Comparison of ENCODE assay signal across 8 mouse cellular contexts in genomic region chr19:23143541-23143940, GRCm38 (mm10). TPM values are rescaled to one million over a fixed set of nuclear protein-coding genes. Genes with fewer than 3 reads are reported as not detected.
DNase-seq lines count a peak whose midpoint lies in the region; ATAC-seq and TF ChIP-seq lines count a peak whose summit lies in the region.
"Had no signal": no experiment of that assay in that cellular context is flagged by ENCODE, and none has a peak within 500 bp of the region (broad histone marks: within the 10 kb centered on the region; RNA-seq: fewer than 3 reads in every experiment).

No protein-coding gene starts in this region.

- H3K36me3 ChIP-seq in kidney, embryonic 14.5 days (ENCODE audit: control insufficient read depth, insufficient read depth, low read length), result no peaks in the 10 kb centered on the region
- H3K36me3 ChIP-seq in G1E (replicated peaks), result peaks cover 43% of the 10 kb centered on the region
- H3K36me3 ChIP-seq in thymus, adult 2 months (ENCODE audit: control insufficient read depth, insufficient read depth, low read length), result no peaks in the 10 kb centered on the region

- no peaks in the 10 kb centered on the region for H3K9me3 ChIP-seq in kidney, embryonic 14.5 days (ENCODE audit: control insufficient read depth, low read length)
- H3K9me3 ChIP-seq in G1E (replicated peaks), result no peaks in the 10 kb centered on the region
- H3K9me3 ChIP-seq: forebrain, embryonic 13.5 days had no signal

- no peak overlapping the region for H3K9ac ChIP-seq in kidney, embryonic 14.5 days (ENCODE audit: low read depth, low read length)
- H3K9ac ChIP-seq: forebrain, embryonic 13.5 days had no signal

- peak; percentile 59 for TF ChIP-seq POLR2A in cortical plate, adult 2 months (IDR thresholded peaks at IDR 0.05; ENCODE audit: extremely low read depth, insufficient read depth, low read length)
- TF ChIP-seq POLR2A in thymus, adult 2 months (IDR thresholded peaks at IDR 0.05; ENCODE audit: control insufficient read depth, extremely low read depth, insufficient read depth, low read length, poor library complexity), result no peak

- H3K27ac ChIP-seq in kidney, embryonic 14.5 days (ENCODE audit: low read depth, low read length), result no peak overlapping the region
- H3K27ac ChIP-seq in cortical plate, adult 2 months (ENCODE audit: insufficient read depth, low read length), result peak overlapping the region; percentile 6
- no peak overlapping the region for H3K27ac ChIP-seq in thymus, adult 2 months (ENCODE audit: control insufficient read depth, insufficient read depth, low read length)
- H3K27ac ChIP-seq: forebrain, embryonic 13.5 days had no signal

- no peak for ATAC-seq in kidney, embryonic 14.5 days (ENCODE audit: low FRiP score, low TSS enrichment)
- no peak for ATAC-seq in G1E (ENCODE audit: extremely low read depth, insufficient number of reproducible peaks, low FRiP score, poor library complexity, severe bottlenecking)
- ATAC-seq: forebrain, embryonic 13.5 days had no signal

- DNase-seq in kidney, adult 11 months, result peak; percentile 83
- DNase-seq in G1E (ENCODE audit: low spot score), result no peak
- DNase-seq in kidney, postnatal 25 days, result peak; percentile 73 to 90
- no peak for DNase-seq in embryo, embryonic 10.5 days (ENCODE audit: low spot score)
- no peak for DNase-seq in thymus, adult 2 months

- WGBS in kidney, embryonic 14.5 days, result 83% methylated on average over 8 of the region's 8 CpGs
- WGBS in thymus, adult 2 months, result 89% methylated on average over 8 of the region's 8 CpGs

- no peak overlapping the region; the same call in 1 of the 2 replicates for H3K4me2 ChIP-seq in kidney, embryonic 14.5 days (replicated peaks; ENCODE audit: low read depth, low read length)

- no peak overlapping the region for H3K4me3 ChIP-seq in kidney, embryonic 14.5 days (ENCODE audit: low read length)
- H3K4me3 ChIP-seq in G1E (ENCODE audit: low read depth, low read length), result peak overlapping the region; percentile 93
- H3K4me3 ChIP-seq in cortical plate, adult 2 months (ENCODE audit: insufficient read depth, low read length), result peak overlapping the region; percentile 79
- H3K4me3 ChIP-seq in thymus, adult 2 months (ENCODE audit: control insufficient read depth, insufficient read depth, low read length), result no peak overlapping the region
- H3K4me3 ChIP-seq: forebrain, embryonic 13.5 days had no signal

- no peak for TF ChIP-seq CTCF in G1E (IDR thresholded peaks at IDR 0.05; ENCODE audit: low read depth, low read length)
- TF ChIP-seq CTCF in cortical plate, adult 2 months (IDR thresholded peaks at IDR 0.05; ENCODE audit: extremely low read depth, insufficient read depth, low read length), result no peak
- no peak for TF ChIP-seq CTCF in thymus, adult 2 months (IDR thresholded peaks at IDR 0.05; ENCODE audit: borderline replicate concordance, control insufficient read depth, extremely low read depth, insufficient read depth, low read length, poor library complexity)

- no peaks in the 10 kb centered on the region; the same call in none of the 2 replicates for H3K27me3 ChIP-seq in kidney, embryonic 14.5 days (ENCODE audit: control insufficient read depth, insufficient read depth, low read length)
- no peaks in the 10 kb centered on the region for H3K27me3 ChIP-seq in G1E (ENCODE audit: insufficient read depth, low read length)
- H3K27me3 ChIP-seq in thymus, adult 2 months (ENCODE audit: control insufficient read depth, insufficient read depth, low read length), result peaks cover 8% of the 10 kb centered on the region; the same call in 1 of the 2 replicates

- peaks cover 22% of the 10 kb centered on the region for H3K4me1 ChIP-seq in kidney, embryonic 14.5 days (ENCODE audit: control insufficient read depth, insufficient read depth, low read length)
- peaks cover 53% of the 10 kb centered on the region for H3K4me1 ChIP-seq in G1E (ENCODE audit: insufficient read depth, low read depth, low read length)
- peaks cover 6% of the 10 kb centered on the region; the same call in 1 of the 2 replicates for H3K4me1 ChIP-seq in cortical plate, adult 2 months (ENCODE audit: control insufficient read depth, insufficient read depth, low read length)
- H3K4me1 ChIP-seq in thymus, adult 2 months (replicated peaks; ENCODE audit: control insufficient read depth, insufficient read depth, low read length), result peaks cover 7% of the 10 kb centered on the region

RNA-seq across cellular contexts. Expression of gene Klf9, which starts 2.5 kb away (rescaled TPM):
- polyA plus RNA-seq in kidney, embryonic 14.5 days (2014; fragmentation: Nextera tagmentation; extraction: Ambion mirVana), result 2.7 and 4.2 TPM in 2 replicates
- total RNA-seq in G1E (2014; fragmentation: Nextera tagmentation), result 70.7 and 71.1 TPM in 2 replicates
- total RNA-seq in G1E (2017), result 28.7 and 32.4 TPM in 2 replicates
- polyA plus RNA-seq in G1E (2012), result 21.1 and 21.2 TPM in 2 replicates
- polyA plus RNA-seq in cortical plate, adult 2 months (2012; rRNA removed), result 112 and 121 TPM in 2 replicates
- 6.9 and 7.4 TPM in 2 replicates for polyA plus RNA-seq in thymus, adult 2 months (2012; rRNA removed)

Comparison
In these comparisons a context has a peak if more than half of its experiments do, and no peak if none do; other contexts are left out.
1. DNase-seq: peak in kidney, adult 11 months (single experiment) and kidney, postnatal 25 days (2 of 2); none in G1E (single experiment), embryo, embryonic 10.5 days (single experiment) and thymus, adult 2 months (single experiment).
2. H3K4me3 ChIP-seq: peak in G1E (single experiment) and cortical plate, adult 2 months (single experiment); none in kidney, embryonic 14.5 days (single experiment) and thymus, adult 2 months (single experiment).